Mouse (Mus musculus): ENCODE data around the gene Gm20388. TPM values are rescaled to one million over a fixed set of nuclear protein-coding genes. Genes with fewer than 3 reads are reported as not detected.

Gm20388 gene
- total RNA-seq, 2 experiments from 2014 or later: 11.4 to 18.1 TPM

DNA sequence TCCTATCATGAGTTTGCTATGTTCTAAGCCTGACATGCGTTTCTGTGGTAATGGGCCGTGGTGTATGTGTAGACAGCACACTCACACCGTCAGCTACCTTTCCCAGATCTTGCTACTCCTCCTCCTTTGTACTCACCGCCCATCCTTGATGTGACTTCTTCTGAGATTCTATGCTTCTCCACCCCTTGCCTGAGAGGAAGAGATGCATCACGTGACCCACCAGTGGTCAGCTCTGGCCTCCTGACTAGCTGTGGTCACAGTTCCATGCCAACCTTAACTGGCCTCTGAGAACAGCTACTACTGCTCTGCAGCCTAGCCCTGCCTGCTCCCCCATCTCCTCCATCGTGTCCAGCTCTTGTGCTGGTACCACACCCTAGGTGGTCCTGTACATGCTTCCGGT lies 225.0 kb downstream of the Gm20388 start:
- ATAC-seq (replicated peaks; ENCODE audit: low FRiP score, low TSS enrichment, poor library complexity, severe bottlenecking): no peak

DNA sequence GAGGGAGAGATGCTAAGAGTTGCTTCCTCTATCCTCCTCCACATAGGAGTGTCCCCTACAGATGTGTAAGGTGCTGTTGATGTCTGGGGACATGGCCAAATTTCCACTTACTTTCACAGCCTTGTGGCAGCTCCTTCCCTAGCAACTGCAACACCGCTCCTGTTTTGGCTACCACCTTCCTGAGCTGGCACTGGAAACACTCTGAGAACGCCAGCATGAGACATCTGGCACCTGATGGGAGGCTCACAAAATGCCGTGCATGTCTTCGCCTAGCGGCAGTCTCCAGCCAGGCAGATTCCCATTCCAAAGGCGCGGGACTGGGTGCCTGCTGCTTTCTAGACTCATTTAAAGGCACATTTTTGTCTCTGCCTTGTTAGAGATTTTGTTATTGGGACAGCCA lies 226.0 kb downstream of the Gm20388 start:
- ATAC-seq (replicated peaks; ENCODE audit: low FRiP score, low TSS enrichment, poor library complexity, severe bottlenecking): no peak

DNA sequence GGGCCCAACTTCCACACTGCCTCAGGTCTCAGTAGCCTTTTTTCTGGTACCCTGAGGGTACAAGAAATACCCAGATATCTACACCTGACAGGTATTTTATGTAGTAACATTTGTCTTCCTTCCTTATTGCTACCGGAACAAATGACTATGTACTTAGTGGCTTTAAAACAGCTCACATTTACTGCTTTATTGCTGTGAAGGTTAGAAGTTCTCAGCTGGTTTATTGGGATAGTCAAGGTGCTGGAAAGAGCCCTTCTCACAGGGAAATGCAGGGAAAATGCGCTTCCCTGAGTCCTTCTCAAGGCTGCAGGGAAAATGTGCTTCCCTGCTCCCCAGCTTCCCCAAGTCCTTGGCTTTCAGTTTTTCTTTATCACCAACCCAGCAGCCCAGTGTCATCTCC lies 228.3 kb downstream of the Gm20388 start:
- no peak for ATAC-seq (replicated peaks; ENCODE audit: low FRiP score, low TSS enrichment, poor library complexity, severe bottlenecking)

DNA sequence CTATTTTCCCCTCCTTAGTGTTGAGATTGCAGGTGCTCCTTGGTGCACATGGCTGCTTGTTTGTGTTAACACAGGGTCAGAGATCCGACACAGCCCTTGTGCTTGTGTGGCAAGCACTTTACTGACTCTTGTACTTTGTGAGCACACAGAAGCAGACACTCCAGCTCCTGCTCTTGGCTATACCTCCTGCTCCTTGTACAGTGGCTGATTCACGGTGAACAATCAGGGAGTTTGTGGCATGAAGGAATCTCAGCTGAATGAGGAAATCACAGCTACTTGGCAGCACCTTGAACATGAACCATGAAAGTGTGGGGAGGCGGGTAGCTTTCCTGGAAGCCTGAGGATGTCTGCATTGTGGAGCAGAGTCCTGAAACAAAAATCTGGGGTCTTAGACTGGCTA lies 230.1 kb downstream of the Gm20388 start:
- no peak for ATAC-seq (replicated peaks; ENCODE audit: low FRiP score, low TSS enrichment, poor library complexity, severe bottlenecking)

DNA sequence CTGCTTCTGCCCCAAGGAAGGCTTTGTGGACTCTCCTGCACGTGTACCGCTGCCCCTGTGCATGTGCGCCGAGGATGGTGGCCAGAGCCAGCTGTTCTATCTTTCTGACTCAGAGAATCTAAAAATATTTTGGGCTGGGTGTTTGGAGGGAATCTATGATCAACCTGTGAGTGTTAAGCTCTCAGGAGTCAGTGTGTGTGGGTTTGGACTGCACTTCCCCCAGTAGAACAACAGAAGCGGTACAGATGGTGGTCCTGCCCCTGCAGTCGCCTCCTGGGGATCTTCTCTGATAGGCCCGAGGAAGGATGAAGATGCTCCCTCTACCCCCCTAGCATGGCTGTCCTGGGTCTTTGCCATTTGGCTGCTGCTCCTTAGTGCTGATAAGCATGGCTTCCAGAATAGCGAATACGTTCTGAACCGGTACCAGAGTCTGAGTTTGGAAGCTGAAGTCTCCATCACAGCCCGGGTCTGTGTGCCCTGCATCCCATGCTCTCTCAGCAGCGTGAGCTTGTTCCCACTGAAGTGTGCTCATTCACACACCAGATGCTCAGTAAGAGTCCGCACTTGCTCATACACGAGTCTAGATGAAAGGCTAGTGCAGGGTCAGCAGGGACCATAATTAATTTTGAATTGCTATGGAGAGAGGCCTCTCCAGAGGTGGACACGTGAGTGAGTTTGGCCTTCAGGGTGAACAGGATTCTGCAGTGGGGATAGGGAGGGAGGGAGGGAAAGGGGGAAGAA lies 233.4 kb downstream of the Gm20388 start:
- no peak for ATAC-seq (replicated peaks; ENCODE audit: low FRiP score, low TSS enrichment, poor library complexity, severe bottlenecking)

DNA sequence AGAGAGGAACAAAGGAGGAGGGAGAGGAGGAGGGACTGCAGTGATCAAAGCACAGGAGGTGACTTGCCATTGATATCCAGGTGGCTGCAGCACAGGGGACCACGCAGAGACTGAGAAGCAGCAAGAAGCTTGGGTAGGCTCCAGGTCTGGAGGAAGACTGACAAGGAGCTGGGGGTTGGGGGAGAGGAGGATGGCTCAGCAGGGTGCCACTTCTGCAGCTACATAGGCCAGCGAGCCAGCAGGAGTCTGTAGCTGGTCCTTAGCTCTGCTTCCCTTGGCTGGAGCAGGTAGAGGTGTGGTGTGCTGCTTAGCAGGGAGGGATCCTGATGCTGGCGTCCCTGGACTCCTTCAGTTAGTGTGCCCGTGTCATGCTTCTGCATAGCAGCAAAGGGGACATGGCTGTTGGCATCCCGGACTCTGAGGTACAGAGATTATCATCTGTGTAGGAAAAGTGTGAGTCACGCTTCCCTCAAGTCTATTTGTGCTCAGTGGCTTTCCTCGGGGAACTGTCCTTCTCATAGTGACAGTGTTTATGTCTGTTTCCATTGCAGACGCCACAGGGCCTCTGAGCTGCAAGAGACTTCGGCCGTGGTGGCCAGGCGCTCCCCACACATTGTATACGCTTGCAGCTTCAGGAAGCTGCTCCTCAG lies 234.1 kb downstream of the Gm20388 start:
- ATAC-seq (replicated peaks; ENCODE audit: low FRiP score, low TSS enrichment, poor library complexity, severe bottlenecking): no peak

DNA sequence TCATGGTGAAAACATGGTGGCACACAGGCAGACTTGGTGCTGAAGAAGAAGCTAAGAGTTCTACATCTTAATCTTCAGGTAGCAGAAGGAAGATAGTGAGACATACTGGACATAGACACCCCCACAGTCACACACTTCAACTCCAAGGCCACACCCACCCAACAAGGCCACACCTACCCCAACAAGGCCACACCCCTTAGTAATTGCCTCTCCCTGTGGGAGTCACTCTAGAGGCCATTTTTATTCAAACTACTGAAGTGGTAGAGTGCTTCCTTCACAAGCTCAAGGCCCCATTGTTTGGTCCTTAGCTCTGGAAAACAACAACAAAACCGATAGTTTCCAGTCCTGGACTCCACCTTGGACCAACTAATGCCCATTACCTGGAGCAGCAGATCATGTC lies 235.4 kb downstream of the Gm20388 start:
- no peak for ATAC-seq (replicated peaks; ENCODE audit: low FRiP score, low TSS enrichment, poor library complexity, severe bottlenecking)

DNA sequence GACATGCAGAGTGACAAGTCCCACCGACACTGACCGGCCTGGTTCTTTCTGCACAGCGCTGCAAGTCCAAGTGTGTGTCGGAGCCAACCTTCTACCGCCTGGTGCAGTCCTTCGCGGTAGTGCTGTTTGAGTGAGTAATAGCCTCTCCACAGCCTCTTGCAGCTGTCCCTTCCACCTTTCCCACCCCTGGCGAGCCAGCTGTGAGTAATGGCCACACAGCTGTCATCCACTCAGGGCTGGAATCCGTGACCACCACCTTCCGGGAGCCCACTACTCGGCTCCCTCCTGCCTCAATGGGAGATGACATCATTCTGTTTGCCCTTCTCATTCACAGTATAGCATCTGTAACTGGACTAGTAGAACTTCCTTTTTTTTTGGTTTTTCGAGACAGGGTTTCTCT lies 239.4 kb downstream of the Gm20388 start:
- no peak for ATAC-seq (replicated peaks; ENCODE audit: low FRiP score, low TSS enrichment, poor library complexity, severe bottlenecking)

DNA sequence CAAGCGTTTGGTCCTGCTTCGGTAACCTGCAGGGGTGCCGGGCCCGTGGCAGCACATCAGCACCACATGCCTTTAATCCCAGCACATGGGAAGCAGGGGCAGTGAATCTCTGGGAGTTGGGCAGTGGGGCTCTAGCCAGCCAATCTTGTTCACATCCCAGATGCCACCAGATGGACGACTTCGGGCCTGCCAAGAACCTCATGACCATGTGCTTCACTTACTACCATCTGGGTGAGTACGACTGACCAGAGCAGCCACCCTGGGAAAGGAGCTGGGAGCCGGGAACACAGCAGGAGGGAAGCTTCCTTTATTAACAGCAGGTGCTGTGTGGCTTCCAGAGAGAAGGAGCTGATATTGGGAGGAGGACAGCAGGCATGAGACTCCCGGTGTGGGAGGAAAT lies 240.5 kb downstream of the Gm20388 start:
- ATAC-seq (replicated peaks; ENCODE audit: low FRiP score, low TSS enrichment, poor library complexity, severe bottlenecking): no peak

DNA sequence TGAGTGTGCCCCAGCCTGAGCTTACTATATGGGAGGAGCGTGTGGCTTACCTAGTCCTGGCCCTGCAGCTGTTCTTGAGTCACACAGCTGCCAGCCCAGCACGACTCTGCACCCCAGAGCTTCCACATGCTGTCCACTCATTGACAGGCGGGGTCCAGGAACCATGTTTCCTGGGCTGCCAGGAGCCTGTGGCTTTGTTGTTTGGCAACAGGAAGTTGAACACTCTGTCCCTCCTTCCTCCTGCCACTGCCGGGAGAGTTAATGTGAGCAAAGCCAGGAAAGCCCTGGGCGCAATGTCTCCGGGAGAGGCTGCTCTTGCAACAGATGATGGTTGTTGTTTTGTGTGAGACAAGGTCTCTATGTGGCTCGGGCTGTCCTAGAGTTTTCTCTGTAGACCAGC lies 242.0 kb downstream of the Gm20388 start:
- no peak for ATAC-seq (replicated peaks; ENCODE audit: low FRiP score, low TSS enrichment, poor library complexity, severe bottlenecking)

DNA sequence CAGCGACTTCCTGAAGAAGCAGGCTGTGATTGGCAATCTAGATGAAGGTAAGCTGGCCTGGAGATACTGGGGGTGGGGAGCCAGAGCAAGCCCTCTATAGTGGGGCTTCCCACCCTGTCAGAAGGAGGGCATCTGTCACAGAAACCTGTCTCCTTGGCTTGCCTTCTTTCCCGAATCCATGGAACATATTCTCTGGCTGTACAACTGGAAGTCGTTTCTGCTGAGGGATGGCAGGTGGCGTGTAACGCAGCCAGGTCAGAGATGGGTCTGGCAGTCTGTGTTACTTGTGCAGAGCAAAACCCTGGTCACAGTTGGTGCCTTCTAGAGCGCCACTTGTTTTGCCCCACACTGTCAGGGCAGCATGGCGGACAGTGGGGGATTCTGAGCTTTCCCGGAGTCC lies 249.7 kb downstream of the Gm20388 start:
- ATAC-seq (replicated peaks; ENCODE audit: low FRiP score, low TSS enrichment, poor library complexity, severe bottlenecking): no peak

DNA sequence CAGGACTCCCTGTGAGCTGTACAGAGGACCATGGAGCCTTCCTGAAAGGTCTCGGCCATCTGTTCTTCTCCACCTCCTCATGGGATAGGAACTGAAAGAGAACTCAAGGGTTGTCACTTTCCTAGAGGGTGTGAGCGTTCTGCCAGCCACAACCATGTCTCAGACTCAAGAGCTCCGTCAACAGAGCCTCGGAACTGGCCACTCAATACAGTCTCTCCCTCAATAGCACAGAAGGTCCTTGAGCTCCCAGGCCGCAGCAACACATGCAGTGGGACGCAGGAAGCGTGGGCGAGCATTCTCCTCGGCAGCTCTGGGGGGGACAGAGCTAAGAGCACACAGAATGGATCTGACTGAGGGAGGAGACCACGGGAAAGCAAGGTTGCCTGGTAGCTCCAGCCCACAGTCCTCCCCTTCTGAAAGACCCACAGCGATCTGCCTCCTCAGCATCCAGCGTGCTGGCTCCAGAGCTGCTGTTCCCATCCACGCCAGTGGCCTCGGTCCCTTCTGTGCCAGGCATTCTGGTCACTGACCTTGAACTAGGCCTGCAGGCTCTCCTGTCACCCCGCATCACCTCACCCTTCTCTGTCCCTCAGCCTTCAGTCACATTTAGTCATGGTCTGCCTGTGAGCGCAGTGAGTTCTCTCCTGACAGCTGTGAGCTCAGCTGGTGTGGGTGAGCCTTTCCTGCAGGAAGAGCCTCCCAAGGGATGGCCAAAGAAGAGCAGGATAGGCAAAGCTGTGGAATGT lies 251.2 kb downstream of the Gm20388 start:
- ATAC-seq (replicated peaks; ENCODE audit: low FRiP score, low TSS enrichment, poor library complexity, severe bottlenecking): no peak

DNA sequence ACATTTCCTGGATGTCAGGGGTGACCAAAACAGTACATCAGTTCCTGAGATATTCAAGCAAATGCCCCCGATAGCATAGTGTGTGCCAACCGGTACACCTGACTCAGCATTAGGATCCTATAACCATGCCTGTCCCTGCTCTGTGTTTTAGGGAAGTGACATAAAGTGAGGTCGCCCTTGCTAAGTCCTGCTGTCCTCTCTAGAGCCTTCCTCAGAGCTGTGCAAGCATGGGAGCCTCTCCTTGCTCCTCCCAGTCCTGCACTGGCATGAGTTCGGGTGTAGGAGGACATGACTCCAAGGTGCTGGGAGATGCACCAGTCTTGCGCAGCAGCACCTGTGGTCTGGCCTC lies 251.7 kb downstream of the Gm20388 start:
- ATAC-seq (replicated peaks; ENCODE audit: low FRiP score, low TSS enrichment, poor library complexity, severe bottlenecking): no peak

DNA sequence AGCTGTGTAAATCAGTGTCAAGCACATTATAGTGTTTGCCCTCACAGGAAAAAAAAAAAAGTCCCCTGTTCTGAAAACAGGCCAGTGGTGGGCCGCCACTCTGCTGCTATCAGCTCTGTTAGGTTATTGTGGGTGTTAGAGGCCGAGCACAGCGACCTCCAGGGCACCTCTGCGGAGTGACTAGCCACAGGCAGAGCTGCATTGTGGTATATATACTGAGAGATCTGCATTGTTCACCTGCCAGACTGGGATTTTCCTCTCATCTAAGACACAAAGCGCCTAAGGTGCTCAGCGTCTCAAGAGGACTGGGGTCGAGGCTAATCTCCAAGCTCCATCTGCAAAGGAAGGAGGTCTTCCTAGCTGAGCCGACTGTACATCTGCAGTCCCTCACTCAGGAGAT lies 252.7 kb downstream of the Gm20388 start:
- no peak for ATAC-seq (replicated peaks; ENCODE audit: low FRiP score, low TSS enrichment, poor library complexity, severe bottlenecking)

DNA sequence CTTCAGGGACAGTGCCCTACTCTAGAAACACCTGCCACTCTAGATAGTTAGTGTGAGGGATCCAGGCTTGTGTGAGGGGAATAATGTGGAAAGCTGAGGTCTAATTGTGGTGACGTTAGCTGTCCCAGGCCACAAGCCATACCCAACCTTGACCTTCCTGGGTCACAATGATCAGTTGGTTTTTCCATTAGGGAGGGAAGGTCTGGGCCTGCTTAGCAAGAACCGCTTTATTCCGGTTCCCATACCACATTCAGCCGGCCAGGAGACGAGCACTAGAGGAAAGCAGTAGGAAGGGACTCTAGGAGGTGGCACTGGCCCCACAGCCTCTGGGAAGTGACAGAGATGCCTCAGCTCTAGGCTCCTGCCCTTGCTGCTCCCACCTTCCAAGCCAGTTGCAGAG lies 253.4 kb downstream of the Gm20388 start:
- no peak for ATAC-seq (replicated peaks; ENCODE audit: low FRiP score, low TSS enrichment, poor library complexity, severe bottlenecking)

DNA sequence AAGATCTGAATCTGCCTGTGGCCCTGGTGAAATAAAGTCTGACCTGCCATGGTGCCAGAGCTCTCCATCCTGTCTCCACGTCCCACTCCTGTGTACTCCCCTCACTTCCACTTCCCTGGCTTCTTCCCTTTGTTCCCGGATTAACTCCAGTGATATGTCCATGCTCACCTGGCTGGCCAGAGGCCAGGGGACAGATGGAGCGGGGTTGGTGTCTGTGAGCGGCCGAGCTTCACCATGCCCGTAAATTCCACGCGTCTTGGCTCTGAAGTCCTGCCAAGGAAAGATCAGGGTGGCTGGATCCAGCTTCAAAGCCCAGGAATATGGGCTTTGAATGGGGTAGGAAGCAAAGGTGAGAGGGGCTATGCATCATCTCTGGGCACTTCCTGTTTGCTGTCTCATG lies 256.5 kb downstream of the Gm20388 start:
- ATAC-seq (replicated peaks; ENCODE audit: low FRiP score, low TSS enrichment, poor library complexity, severe bottlenecking): no peak

DNA sequence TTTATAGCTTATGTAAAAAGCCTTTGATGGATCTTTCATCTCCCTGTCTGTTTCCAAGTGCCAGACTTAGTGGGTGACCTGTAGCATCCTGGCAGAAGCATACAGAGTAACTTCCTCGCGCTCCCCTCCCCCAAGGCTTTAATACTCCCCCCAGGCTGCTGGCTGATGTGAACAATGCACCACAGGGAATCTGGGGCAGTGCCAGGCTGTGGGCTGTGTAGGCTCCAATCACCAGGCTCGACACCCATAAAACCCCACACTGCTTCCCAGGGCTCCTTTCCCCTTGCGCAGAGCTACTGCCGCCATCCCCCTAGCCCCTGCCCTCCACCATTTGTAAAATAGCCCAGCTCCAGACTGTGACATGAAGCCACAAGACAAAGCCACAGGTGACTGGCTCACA lies 257.2 kb downstream of the Gm20388 start:
- no peak for ATAC-seq (replicated peaks; ENCODE audit: low FRiP score, low TSS enrichment, poor library complexity, severe bottlenecking)

DNA sequence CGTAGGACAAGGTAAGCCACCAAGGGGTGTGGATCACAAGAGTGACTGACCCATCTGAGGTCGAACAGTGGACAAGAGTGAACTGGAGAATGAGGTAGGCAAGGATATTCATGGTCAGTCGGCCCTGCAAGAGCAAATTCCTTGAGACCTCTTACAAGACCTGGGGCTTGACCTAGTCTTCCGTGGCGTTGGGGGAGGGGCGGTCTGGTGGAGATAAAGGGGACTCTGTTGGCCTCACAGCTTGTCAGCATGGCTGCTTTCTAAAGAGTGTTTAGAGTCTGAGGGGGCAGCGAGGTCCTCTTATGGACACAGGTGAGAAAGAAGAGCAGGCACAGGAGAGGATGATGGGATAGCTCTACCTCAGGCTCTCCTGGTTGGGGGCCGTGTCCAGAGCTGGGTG lies 258.5 kb downstream of the Gm20388 start:
- no peak for ATAC-seq (replicated peaks; ENCODE audit: low FRiP score, low TSS enrichment, poor library complexity, severe bottlenecking)

DNA sequence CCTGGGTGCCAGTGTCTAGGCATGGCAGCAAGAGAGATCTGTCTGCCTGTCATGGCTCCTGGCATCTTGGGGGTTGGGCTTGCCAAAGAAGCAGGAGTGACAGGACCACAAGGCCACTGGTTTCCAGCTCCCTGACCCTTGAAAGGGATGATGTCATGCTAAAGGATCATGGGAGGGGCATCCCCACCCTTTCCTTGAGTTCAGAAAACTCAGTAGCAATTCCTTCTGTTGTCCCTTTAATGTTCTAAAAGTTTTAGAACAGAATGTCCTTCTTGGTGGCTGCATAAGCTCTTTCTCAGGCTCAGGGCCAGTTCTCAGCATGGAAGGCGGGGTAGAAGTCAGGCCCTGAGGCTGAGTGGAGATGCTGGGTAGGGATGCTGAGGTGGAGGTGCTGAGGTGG lies 262.6 kb downstream of the Gm20388 start:
- no peak for ATAC-seq (replicated peaks; ENCODE audit: low FRiP score, low TSS enrichment, poor library complexity, severe bottlenecking)

DNA sequence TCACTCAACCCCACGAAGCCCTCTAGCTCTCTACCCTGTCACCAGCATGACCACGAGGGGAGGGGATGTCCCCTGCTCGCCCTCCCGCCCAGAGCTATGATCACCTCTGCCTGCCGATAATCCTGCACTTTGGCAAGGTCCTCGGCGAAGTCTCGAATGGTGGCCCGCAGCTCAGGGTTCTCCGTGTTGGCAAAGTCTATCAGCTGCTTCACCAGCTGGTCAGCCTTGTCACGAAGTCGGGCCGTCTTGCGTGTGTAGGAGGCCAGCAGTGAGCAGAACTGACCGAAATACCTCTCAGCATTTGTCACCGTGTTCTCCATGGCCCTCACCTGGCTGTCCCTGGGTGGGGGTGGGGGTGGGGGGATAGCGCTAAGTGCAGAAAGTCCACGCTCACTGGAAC lies 264.0 kb downstream of the Gm20388 start:
- ATAC-seq (replicated peaks; ENCODE audit: low FRiP score, low TSS enrichment, poor library complexity, severe bottlenecking): no peak

DNA sequence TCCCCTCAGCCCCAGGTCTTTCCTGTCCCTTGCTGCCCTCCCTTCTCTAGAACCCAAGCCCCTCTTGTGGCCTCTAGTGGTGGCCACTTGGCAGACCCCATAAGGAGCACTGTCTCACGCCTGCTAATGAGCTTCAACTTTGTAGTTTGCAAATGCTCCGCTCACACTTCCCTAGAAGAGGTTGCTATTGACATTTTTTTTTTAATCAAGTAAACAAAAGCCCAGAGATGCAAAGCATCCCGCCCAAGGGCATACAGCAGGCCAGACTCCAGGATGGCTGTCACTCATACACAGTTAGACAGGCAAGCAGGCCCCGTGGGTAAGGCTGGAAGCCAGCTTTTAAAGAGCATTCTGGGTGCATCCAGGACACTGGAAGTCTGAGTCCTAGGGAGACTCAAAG lies 266.0 kb downstream of the Gm20388 start:
- ATAC-seq (replicated peaks; ENCODE audit: low FRiP score, low TSS enrichment, poor library complexity, severe bottlenecking): no peak

Measured in megakaryocyte-erythroid progenitor cell, adult 5-6 weeks (primary cell).